Mouse (Mus musculus) midbrain, postnatal 0 days (tissue): ENCODE data around the gene Baz2a. TPM values are rescaled to one million over a fixed set of nuclear protein-coding genes. Genes with fewer than 3 reads are reported as not detected.

ENCODE experiments used
- ATAC-seq: fragments of 200-750 bp; cut with Nextera tagmentation; 2 replicates; pipeline ENCODE4 v1.8.0; 2017; ENCODE audit warnings: moderate number of reproducible peaks, mild to moderate bottlenecking, moderate TSS enrichment, moderate library complexity; ENCODE audit not compliant: low FRiP score
- DNase-seq: peaks from one replicate; pipeline ENCODE4 v3.0.0-alpha.2; 2015; ENCODE audit warnings: low spot score
- H3K27ac ChIP-seq: fragments of 300-500 bp; sonication (generic); 2 replicates; pipeline ENCODE4 v1.5.1; 2014; ENCODE audit warnings: low read depth, mild to moderate bottlenecking, low read length, mixed read lengths
- H3K27me3 ChIP-seq: fragments of 300-500 bp; sonication (generic); 2 replicates; pipeline ENCODE4 v1.6.1; 2014; ENCODE audit warnings: low read length, control low read depth, mixed read lengths; ENCODE audit not compliant: insufficient read depth
- H3K36me3 ChIP-seq: fragments of 300-500 bp; sonication (generic); 2 replicates; pipeline ENCODE4 v1.6.1; 2014; ENCODE audit warnings: low read length, control low read depth, mixed read lengths; ENCODE audit not compliant: insufficient read depth
- H3K4me1 ChIP-seq: fragments of 300-500 bp; sonication (generic); 2 replicates; pipeline ENCODE4 v1.6.1; 2014; ENCODE audit warnings: mild to moderate bottlenecking, control low read depth, antibody characterized with exemption, low read length, mixed read lengths; ENCODE audit not compliant: insufficient read depth
- H3K4me2 ChIP-seq: fragments of 300-500 bp; sonication (generic); 2 replicates; pipeline ENCODE4 v1.6.1; 2014; ENCODE audit warnings: low read depth, mild to moderate bottlenecking, low read length, mixed read lengths; ENCODE audit not compliant: poor library complexity, severe bottlenecking
- H3K4me3 ChIP-seq: fragments of 300-500 bp; sonication (generic); 2 replicates; pipeline ENCODE4 v1.5.1; 2014; ENCODE audit warnings: low read depth, mild to moderate bottlenecking, low read length, moderate library complexity
- H3K9ac ChIP-seq: fragments of 300-500 bp; sonication (generic); replicated peaks from 2 replicates; pipeline ENCODE4 v1.6.1; 2014; ENCODE audit warnings: mild to moderate bottlenecking, low read length, moderate library complexity, mixed read lengths; ENCODE audit not compliant: poor library complexity, severe bottlenecking
- H3K9me3 ChIP-seq: fragments of 300-500 bp; sonication (generic); 2 replicates; pipeline ENCODE4 v1.6.1; 2016; ENCODE audit warnings: low read length, control low read depth
- CTCF ChIP-seq: IDR thresholded peaks from 2 replicates; pipeline ENCODE4 v1.5.1; 2016; ENCODE audit warnings: antibody characterized with exemption, mild to moderate bottlenecking
- WGBS: fragments of 180-500 bp; shearing (Covaris S2); extraction: QIAGEN DNeasy Blood & Tissue Kit; methylation state at CpG from one replicate; pipeline ENCODE4 v1.1.7; 2014; 5-methylcytosine and 5-hydroxymethylcytosine counted together
- polyA plus RNA-seq: library from polyadenylated mRNA; unstranded; fragments of >200 nt; fragmentation: Nextera tagmentation; extraction: Ambion mirVana; gene quantifications from 2 replicates; pipeline ENCODE4 v1.2.1, GENCODE M21; 2015
- total RNA-seq: library from RNA; depleted of rRNA; stranded (reverse); fragments of >200 nt; gene quantifications from 2 replicates; pipeline ENCODE4 v1.2.3, GENCODE M21; 2014; rRNA removed

Gene Baz2a
- total RNA-seq (14.0 and 17.3 TPM in 2 replicates), polyA plus RNA-seq (8.0 and 9.3 TPM in 2 replicates)

DNA sequence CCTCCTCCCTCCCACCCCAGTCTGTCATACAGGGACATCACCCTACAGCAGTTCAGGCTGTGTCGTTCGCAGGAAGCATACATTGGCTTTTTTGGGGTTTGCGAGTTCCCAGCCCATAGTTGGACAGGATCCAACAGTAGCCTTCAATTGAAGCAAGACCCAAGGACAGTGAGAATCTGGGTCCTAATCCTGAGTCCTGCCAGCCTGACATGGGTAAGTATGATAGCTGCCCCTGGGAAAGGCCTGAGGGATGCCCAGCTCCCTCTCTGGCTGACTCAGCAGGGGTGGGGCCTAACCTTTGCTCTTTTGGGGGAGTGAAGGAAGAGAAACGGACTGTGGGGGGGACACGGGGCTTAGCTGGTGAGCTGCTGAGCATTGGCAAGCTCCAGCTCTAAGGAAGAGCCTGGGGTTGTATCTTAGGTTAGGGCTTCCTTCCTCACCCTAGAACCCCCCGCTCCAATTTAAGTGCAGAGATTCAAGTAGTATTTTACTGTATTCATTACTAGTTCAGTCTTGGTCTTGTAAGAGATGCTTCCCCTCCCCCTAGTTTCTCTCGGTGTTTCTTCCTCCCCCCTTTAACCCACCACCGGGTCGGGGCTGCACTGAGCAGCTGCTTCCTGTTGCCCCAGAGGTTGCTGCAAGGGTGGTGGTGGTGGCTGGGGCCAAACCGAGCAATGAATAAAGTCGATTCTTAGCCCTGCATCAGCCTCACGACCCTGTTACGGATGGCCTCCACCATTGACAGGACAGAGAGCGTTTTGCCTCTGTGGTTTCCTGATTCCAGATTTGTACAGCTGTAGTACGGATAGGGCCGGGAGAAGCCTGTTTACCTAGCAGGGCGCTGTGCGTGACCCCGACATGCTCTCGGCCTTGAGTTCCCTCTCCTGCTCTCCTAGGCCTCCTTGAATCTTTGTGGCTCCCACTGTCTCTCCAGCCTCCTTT is at the start of gene Baz2a:
Baz2a (plus strand) TSS at position 14 of the 942 bp plus-strand sequence.
- no peak for TF ChIP-seq CTCF
- H3K9me3 ChIP-seq = no peaks in the 10 kb centered on the region
- H3K36me3 ChIP-seq = peaks cover 29% of the 10 kb centered on the region
- peak within 1 kb of the TSS; percentile 83 for H3K4me3 ChIP-seq
- H3K4me1 ChIP-seq = peaks cover 22% of the 10 kb centered on the region
- no peaks in the 10 kb centered on the region for H3K27me3 ChIP-seq
- peak; percentile 22 for DNase-seq
- no peak; the same call in 1 of the 2 replicates for ATAC-seq
- peak within 1 kb of the TSS; percentile 95 for H3K4me2 ChIP-seq
- H3K27ac ChIP-seq = peak within 1 kb of the TSS; percentile 80
- H3K9ac ChIP-seq = peak within 1 kb of the TSS; percentile 80
- 2% methylated on average over 20 of the region's 20 CpGs for WGBS

DNA sequence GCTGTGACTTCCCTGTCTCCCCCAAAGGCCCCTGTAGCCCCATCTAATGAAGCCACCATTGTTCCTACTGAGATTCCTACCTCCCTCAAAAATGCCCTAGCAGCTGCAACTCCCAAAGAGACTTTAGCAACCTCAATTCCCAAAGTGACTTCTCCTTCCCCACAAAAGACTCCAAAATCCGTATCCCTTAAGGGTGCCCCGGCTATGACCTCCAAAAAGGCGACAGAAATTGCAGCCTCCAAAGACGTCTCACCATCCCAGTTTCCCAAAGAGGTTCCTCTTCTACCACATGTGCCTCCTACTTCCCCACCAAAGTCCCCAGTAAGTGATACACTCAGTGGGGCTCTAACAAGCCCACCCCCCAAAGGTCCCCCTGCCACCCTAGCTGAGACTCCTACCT is 49.7 kb upstream of the Baz2a start:
- no peak overlapping the region for H3K4me2 ChIP-seq
- ATAC-seq (no peak), DNase-seq (no peak)
- TF ChIP-seq CTCF = no peak
- H3K36me3 ChIP-seq = peaks cover 45% of the 10 kb centered on the region
- no peaks in the 10 kb centered on the region for H3K9me3 ChIP-seq
- H3K9ac ChIP-seq = no peak overlapping the region
- H3K4me1 ChIP-seq = 0 out of 2 replicates have a peak, but pooled peaks cover 9% of the 10 kb centered on the region
- 84% methylated on average over 4 of the region's 4 CpGs for WGBS
- H3K4me3 ChIP-seq = no peak overlapping the region
- H3K27ac ChIP-seq = no peak overlapping the region
- no peaks in the 10 kb centered on the region for H3K27me3 ChIP-seq

- Histone ChIP-seq H3K4me3 (no peak overlapping the region), H3K27ac (no peak overlapping the region), H3K9ac (no peak overlapping the region), H3K4me1 (0 out of 2 replicates have a peak, but pooled peaks cover 3% of the 10 kb centered on the region), H3K4me2 (no peak overlapping the region), H3K27me3 (no peaks in the 10 kb centered on the region), H3K9me3 (no peaks in the 10 kb centered on the region), H3K36me3 (peaks cover 47% of the 10 kb centered on the region)
- no peak for TF ChIP-seq CTCF
- DNase-seq = no peak
- WGBS = 92% methylated on average over 3 of the region's 3 CpGs
- ATAC-seq = no peak
Measured at GRCm38 (mm10) chr10:128042466-128042865, 48.9 kb upstream of the Baz2a start.

DNA sequence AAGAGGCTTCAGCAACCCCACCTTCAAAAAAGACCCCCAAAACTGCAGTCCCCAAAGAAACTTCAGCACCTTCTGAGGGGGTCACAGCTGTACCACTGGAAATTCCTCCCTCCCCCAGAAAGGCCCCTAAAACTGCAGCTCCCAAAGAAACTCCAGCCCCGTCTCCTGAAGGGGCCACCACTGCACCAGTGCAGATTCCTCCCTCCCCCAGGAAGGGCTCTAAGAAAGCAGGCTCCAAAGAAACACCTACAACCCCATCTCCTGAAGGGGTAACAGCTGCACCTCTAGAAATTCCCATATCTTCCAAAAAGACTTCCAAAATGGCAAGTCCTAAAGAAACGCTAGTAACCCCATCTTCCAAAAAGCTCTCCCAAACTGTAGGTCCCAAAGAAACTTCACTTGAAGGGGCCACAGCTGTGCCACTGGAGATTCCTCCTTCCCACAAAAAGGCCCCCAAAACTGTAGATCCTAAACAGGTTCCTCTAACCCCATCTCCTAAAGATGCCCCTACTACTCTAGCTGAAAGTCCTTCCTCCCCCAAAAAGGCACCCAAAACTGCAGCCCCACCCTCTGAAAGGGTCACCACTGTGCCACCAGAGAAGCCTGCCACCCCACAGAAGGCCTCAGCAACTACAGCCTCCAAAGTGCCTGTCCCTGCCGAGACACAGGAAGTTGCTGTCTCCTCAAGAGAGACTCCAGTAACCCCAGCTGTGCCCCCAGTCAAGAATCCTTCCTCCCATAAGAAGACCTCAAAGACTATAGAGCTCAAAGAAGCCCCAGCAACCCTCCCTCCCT is 48.1 kb upstream of the Baz2a start:
- peaks cover 52% of the 10 kb centered on the region for H3K36me3 ChIP-seq
- no peak overlapping the region for H3K27ac ChIP-seq
- ATAC-seq = no peak
- H3K4me1 ChIP-seq = 0 out of 2 replicates have a peak, but pooled peaks cover 2% of the 10 kb centered on the region
- no peaks in the 10 kb centered on the region for H3K9me3 ChIP-seq
- no peaks in the 10 kb centered on the region for H3K27me3 ChIP-seq
- no peak overlapping the region for H3K4me3 ChIP-seq
- no peak overlapping the region for H3K9ac ChIP-seq
- no peak for DNase-seq
- WGBS = 74% methylated on average over 3 of the region's 3 CpGs
- H3K4me2 ChIP-seq = no peak overlapping the region
- TF ChIP-seq CTCF = no peak

GRCm38 (mm10) chr10:128048157-128048556 is 43.2 kb upstream of the Baz2a start:
- H3K36me3 ChIP-seq = peaks cover 42% of the 10 kb centered on the region

More at GRCm38 (mm10) chr10:128048157-128048556, 43.2 kb upstream of the Baz2a start:
- H3K4me1 ChIP-seq = no peaks in the 10 kb centered on the region
- 97% methylated on average over 8 of the region's 8 CpGs for WGBS
- H3K27ac ChIP-seq = no peak overlapping the region
- no peaks in the 10 kb centered on the region for H3K9me3 ChIP-seq
- no peak overlapping the region for H3K4me2 ChIP-seq
- H3K27me3 ChIP-seq = no peaks in the 10 kb centered on the region
- no peak overlapping the region for H3K9ac ChIP-seq
- DNase-seq = no peak
- ATAC-seq = no peak
- TF ChIP-seq CTCF = no peak
- no peak overlapping the region for H3K4me3 ChIP-seq
